Mouse (Mus musculus): ENCODE results near the gene Il1rl2. TPM values are rescaled to one million over a fixed set of nuclear protein-coding genes. Genes with fewer than 3 reads are reported as not detected.

Gene Il1rl2
- total RNA-seq, 2 experiments from 2014 or later: 1.0 to 1.7 TPM

- DNase-seq: peak; percentile 5
Measured at GRCm38 (mm10) chr1:40375148-40375547, 50.7 kb downstream of the Il1rl2 start.

GRCm38 (mm10) chr1:40376745-40377144 is 52.3 kb downstream of the Il1rl2 start:
- DNase-seq: peak; percentile 35
- intact Hi-C loops (cut with DNase I): loop anchor here (10.0 kb wide), 3 partner anchors 362 to 692 kb away; partner anchors contain the start of gene Map4k4

More at GRCm38 (mm10) chr1:40375148-40375547, 50.7 kb downstream of the Il1rl2 start:
- intact Hi-C loops (cut with DNase I): loop anchor here (10.0 kb wide), 3 partner anchors 360 to 690 kb away; partner anchors contain the start of gene Map4k4

DNA sequence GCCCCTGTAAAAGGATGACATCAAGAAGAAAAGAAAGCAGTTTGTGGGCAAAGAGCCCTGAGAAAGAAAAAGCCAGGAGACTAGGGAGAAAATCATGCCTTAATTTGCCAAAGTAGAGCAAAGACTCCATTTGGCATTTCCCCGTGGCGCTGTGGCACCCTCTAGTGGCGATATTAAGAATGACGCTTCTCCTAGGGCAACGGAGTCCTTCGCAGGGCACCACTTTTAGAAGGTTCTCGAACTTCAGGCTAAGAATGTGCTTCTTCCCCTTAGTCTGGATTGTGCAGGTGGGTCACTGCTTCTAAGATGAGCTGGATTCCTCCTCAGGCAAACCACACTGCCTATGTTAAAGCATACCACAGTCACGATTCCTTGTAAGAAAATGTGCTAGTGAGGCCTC is 54.4 kb downstream of the Il1rl2 start:
- intact Hi-C loops (cut with DNase I): loop anchor here (2.0 to 10.0 kb wide), 4 partner anchors 258 to 694 kb away; partner anchors contain the start of gene Map4k4
- peak; percentile 60 for DNase-seq

DNA sequence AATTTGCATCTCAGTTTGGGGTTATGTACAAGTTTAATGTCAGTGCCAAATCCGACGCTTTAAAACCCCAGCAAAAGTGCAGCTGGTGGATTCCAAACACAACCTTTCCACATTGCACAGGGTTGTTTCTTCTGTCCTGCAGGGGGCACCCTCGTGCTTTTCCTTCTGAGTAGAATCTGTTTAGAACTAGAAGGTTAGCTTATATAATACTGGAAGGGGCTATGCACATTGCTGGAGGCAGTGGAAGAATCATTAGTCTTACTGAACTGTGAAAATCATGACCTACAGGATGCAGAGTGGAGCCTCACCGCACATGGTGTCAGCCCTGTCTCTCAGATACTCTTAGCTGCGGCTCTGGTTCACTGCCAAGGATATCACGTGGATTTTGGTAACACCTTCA is 55.7 kb downstream of the Il1rl2 start:
- intact Hi-C loops (cut with DNase I): loop anchor here (2.0 kb wide), 1 partner anchor 167 kb away; no protein-coding TSS in a partner anchor
- peak; percentile 61 for DNase-seq

DNA sequence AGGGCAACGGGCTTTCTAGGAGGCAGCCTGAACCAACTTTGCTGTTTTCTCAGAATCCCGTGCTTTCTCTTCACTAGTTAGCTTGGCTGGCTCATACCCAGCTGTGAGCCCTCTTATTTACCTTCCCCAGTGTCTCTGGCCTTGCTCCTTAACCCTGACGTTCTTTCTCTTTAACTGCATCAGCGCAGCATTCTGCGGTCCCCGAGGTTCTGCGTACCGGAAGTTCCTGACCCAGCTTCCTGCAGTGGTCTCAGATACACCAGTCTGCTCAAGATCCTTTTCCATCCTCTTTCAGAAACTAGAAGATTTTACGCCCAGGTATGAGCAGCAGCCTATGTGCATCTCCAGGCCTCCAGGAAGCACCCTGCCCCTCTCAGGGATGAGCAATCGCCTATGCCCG is 56.6 kb downstream of the Il1rl2 start:
- DNase-seq: no peak
- intact Hi-C loops (cut with DNase I): loop anchor here (2.0 kb wide), 1 partner anchor 166 kb away; no protein-coding TSS in a partner anchor

- intact Hi-C loops (cut with DNase I): no loop called here
- DNase-seq: no peak
Measured at GRCm38 (mm10) chr1:40382841-40383240, 58.4 kb downstream of the Il1rl2 start.

GRCm38 (mm10) chr1:40384931-40385545 is 60.6 kb downstream of the Il1rl2 start:
- intact Hi-C loops (cut with DNase I): no loop called here
- DNase-seq: no peak

GRCm38 (mm10) chr1:40391374-40391773 is 67.0 kb downstream of the Il1rl2 start:
- intact Hi-C loops (cut with DNase I): no loop called here
- DNase-seq: no peak

DNA sequence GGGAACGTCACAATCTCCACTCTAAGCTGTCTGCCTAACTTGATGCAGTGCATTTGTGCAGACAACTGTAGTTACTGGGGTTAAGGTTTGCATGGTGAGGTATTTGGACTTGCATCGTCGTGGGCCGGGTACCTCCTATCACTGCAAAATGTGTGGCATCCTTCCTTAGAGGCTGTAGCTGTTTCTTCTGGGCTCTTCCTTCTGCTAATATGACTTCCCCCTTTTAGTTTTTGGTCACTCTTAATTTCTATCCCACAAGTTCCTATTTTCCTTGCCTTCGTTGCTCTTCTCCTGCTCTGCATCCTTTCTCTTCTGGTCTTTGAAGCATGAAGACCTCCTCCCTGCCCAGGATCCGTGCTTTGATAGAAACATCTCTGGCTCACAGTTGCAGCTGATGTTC is 68.1 kb downstream of the Il1rl2 start:
- intact Hi-C loops (cut with DNase I): no loop called here
- no peak for DNase-seq

DNA sequence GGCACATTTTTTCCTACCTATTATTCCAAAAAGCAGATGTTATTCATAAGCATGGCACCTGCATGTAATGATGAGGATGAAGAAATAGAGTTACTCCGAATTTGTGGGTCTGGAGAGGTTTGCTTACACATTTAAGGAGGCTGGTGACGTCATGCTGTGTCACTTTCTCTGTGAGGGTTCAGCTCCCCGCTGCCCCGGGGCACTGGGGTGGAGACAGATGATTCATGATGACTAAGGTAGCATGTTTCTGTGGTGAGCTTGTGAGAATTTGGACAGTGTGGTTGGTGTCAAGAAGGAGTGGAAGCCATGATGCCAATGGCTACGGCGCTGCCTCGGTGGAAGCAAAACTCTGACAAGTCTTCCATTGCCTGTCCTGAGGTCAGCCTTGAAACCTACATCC is 68.8 kb downstream of the Il1rl2 start:
- intact Hi-C loops (cut with DNase I): no loop called here
- no peak for DNase-seq

DNA sequence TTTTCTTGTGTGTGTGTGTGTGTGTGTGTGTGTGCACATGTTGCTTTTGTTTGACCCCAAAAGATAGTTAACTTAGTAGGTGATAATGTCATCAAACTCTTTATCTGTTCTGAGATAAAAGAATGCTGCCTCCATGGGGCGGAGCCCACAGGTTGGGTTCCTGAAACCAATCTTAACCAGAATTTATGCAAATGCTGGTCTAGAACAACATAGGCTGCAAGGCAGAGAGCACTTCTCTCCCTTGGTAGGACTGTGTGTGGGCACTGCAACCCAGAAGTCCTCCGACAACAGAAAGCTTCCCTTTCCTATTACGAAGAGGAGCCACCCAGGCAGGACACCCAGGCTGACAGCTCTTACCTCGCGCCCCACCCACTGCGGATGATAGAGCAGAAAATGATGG is 75.2 kb downstream of the Il1rl2 start:
- intact Hi-C loops (cut with DNase I): no loop called here
- no peak for DNase-seq

- intact Hi-C loops (cut with DNase I): no loop called here
- no peak for DNase-seq
Measured at GRCm38 (mm10) chr1:40404682-40405081, 80.3 kb downstream of the Il1rl2 start.

GRCm38 (mm10) chr1:40409882-40410281 is 85.5 kb downstream of the Il1rl2 start:
- intact Hi-C loops (cut with DNase I): no loop called here
- DNase-seq: no peak

DNA sequence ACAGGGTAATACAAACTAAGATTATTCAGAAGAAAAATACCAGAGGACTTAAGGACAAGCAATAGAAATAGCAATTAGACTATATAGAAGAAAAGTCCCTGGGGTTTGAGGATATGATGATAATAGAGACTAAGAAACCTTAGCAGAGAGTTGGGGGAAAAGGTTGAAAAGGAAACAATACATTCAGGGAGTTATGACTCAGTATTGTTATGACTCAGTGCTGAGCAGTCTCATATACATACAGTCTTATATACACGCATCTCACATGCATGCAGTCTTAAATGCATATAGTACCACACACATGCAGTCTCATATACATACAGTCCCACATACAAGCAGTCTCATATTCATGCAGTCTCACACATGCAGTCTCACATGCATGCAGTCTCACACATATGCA is 88.6 kb downstream of the Il1rl2 start:
- intact Hi-C loops (cut with DNase I): no loop called here

GRCm38 (mm10) chr1:40414276-40414675 is 89.9 kb downstream of the Il1rl2 start:
- intact Hi-C loops (cut with DNase I): no loop called here
- no peak for DNase-seq

More for the DNA sequence above, 88.6 kb downstream of the Il1rl2 start:
- no peak for DNase-seq

DNA sequence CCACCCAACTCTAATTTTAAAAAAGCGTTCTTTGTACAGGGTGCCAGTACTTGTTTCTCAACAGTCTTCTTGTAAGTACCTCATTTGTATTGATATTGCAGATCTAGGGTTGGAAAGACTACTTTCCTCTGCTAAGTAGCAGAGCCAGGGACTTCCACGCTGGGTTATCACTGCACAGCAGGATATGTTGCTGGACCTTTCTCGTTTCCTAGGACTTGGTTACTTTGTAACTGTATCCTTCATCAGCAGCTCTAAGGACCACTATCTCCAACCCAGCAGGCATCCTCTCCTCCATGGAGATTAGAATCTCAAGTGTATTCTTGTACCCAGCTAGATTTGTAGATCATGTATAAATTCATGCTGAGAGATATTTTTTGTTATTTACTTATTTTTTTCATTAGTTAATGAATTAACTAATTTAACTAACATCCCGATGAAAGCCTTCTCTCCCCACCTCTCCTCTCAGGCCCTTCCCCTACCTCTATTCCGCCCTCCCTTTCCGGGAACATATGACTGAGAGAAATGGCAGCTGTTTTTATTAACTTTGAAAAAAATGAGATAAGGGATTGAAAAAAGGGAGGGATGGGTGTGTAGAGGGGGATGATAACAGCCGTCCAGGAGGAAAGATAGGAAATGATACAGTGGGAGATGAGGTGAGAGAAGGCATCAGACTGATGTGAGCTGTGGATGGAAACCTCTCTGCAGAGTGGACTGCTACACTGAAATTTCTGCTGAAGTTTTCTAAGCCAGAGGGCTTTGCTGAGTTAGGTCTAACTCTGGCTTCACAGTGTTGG is 90.7 kb downstream of the Il1rl2 start:
- DNase-seq: no peak
- intact Hi-C loops (cut with DNase I): no loop called here

DNA sequence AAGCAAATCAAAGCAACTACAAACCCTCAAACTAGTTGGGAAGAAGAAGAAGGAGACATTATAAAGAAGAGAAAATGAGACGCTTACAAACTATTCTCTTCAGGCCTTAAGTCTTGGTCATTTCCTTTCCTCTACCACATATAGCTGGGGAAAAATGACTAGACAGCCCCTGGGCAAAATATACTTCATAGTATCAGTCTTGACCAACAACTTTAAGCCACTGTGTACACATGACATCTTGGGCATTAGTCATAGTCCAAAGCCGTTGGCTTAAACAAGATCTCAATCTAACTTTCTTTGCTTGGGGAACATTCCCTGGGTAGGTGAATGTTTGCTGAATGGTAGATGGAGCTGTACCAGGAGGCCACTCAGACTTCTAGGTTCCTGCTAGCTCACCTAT is 92.6 kb downstream of the Il1rl2 start:
- DNase-seq: no peak
- intact Hi-C loops (cut with DNase I): no loop called here

Other genes starting within 250 kb of the Il1rl2 start
- 1 to 10 TPM; 1.2 to 1.4 TPM for gene Il1r1, start 99.5 kb upstream of the Il1rl2 start, total RNA-seq (2021)
- gene Il1rl1, start 105.0 kb downstream of the Il1rl2 start, total RNA-seq (2021): under 1 TPM; 0.54 to 0.60 TPM
- gene Il18r1, start 140.9 kb downstream of the Il1rl2 start, total RNA-seq (2021): not detected
- under 1 TPM; 0.12 TPM for gene Il18rap, start 190.8 kb downstream of the Il1rl2 start, total RNA-seq (2021)